14 mouse cellular contexts compared by ENCODE assay signal in genomic region chr11:105538421-105539210, GRCm38 (mm10).
"Had no signal": no experiment of that assay in that cellular context is flagged by ENCODE, and none has a peak within 500 bp of the region (broad histone marks: within the 10 kb centered on the region; RNA-seq: fewer than 3 reads in every experiment).

No protein-coding gene starts in this region.

- H3K9ac ChIP-seq: intestine, embryonic 15.5 days; limb, embryonic 15.5 days; liver, embryonic 12.5 days; neural tube, embryonic 13.5 days had no signal

- H3K27me3 ChIP-seq: intestine, embryonic 15.5 days; limb, embryonic 15.5 days; neural tube, embryonic 13.5 days had no signal

- DNase-seq: layer of hippocampus, postnatal 36 days; lung, adult 18-20 months; lung, postnatal 36 days; midbrain, embryonic 14.5 days; retina, postnatal 1 day; right cerebral cortex, postnatal 4 days; spleen, adult 18-20 months; thymus, adult 2 months; thymus, postnatal 36 days had no signal

- H3K27ac ChIP-seq: intestine, embryonic 15.5 days; limb, embryonic 15.5 days; liver, embryonic 12.5 days; midbrain, embryonic 10.5 days; neural tube, embryonic 13.5 days had no signal

- H3K4me2 ChIP-seq: intestine, embryonic 15.5 days; limb, embryonic 15.5 days; liver, embryonic 12.5 days; neural tube, embryonic 13.5 days had no signal

- H3K36me3 ChIP-seq: intestine, embryonic 15.5 days; limb, embryonic 15.5 days; liver, embryonic 12.5 days; midbrain, embryonic 10.5 days; neural tube, embryonic 13.5 days had no signal

- H3K4me1 ChIP-seq: intestine, embryonic 15.5 days; limb, embryonic 15.5 days; liver, embryonic 12.5 days had no signal

- H3K9me3 ChIP-seq: intestine, embryonic 15.5 days; limb, embryonic 15.5 days; liver, embryonic 12.5 days; midbrain, embryonic 10.5 days; neural tube, embryonic 13.5 days had no signal

- ATAC-seq: intestine, embryonic 15.5 days; liver, embryonic 12.5 days had no signal

- H3K4me3 ChIP-seq: intestine, embryonic 15.5 days; limb, embryonic 15.5 days; liver, embryonic 12.5 days; midbrain, embryonic 10.5 days; neural tube, embryonic 13.5 days had no signal
